Mouse (Mus musculus): Measurements from ENCODE around the gene Acaca. TPM values are rescaled to one million over a fixed set of nuclear protein-coding genes. Genes with fewer than 3 reads are reported as not detected.
A peak's percentile ranks its signal among the peaks of the same experiment; 100 is the strongest.

Acaca gene
- 10 to 100 TPM; 14.3 to 18.9 (median 16.8) TPM for total RNA-seq (2022)

- DNase-seq (ENCODE audit: low spot score) = peak; percentile 40
Measured at GRCm38 (mm10) chr11:84128943-84129798, at the start of gene Acaca, which contains the start of gene Tada2a. Acaca (plus strand) TSS chr11:84129672. Tada2a (minus strand) TSS chr11:84129600.

GRCm38 (mm10) chr11:84079887-84080286 lies 49.6 kb upstream of the Acaca start:
- DNase-seq (ENCODE audit: low spot score) = no peak

GRCm38 (mm10) chr11:84080327-84080726 lies 49.1 kb upstream of the Acaca start:
- no peak for DNase-seq (ENCODE audit: low spot score)

DNA sequence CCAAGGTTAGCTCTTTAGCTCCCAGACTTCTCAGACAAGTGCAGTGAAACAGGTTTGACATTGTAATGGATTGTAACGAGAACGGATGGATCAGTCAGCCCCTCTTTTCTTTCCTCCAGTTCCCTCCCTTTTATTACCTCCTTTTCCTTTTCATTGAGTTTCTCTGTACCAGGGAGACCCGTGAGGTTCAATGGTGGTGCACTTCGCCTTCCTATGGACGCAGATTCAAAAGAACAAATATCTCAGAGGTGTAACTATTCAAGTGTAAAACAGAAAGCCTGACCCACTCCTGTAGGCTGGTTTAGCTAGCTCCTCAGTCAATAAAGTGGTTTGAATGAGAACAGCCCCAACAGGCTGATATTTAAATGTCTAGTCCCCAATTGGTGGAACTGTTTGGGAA lies 47.6 kb upstream of the Acaca start:
- DNase-seq (ENCODE audit: low spot score) = no peak

DNA sequence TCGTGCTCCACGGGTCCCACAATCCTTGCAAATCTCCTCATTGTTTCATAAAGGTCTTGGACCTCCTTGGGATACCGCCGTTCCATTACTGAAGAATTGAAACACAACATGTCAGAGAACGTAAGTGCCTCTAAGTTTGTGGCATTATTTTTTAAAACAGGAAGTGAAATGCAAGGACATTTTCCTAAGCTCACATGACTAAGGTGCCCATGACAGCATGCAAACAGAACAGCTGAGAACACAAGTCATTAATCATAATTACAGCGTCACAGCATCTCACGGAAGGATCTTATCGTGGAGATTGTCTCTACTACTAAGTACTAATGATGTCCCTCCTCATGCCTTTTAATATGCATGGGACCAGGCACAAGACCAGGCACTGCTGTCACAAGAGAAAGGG lies 38.9 kb upstream of the Acaca start:
- no peak for DNase-seq (ENCODE audit: low spot score)

GRCm38 (mm10) chr11:84095084-84095483 lies 34.4 kb upstream of the Acaca start:
- no peak for DNase-seq (ENCODE audit: low spot score)

- DNase-seq (ENCODE audit: low spot score) = no peak
Measured at GRCm38 (mm10) chr11:84097251-84097998, 32.0 kb upstream of the Acaca start.

DNA sequence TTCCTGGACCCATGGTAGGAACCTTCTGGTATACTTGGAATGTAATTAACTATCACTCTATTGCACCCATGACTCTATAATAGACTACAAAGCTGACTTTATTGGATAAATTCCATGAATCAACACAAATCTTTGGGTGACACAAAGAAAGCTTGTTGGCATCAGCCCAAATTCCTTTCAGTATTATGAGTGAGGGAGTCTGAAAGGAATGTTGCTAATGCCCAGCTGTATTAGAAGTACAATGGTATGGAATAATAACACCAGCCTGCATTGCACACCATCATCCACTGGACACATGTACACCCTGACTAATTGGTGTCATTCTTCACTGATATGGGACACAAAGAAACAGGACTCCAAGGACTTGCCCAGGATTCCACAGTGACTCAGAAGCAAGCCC lies 28.3 kb upstream of the Acaca start:
- no peak for DNase-seq (ENCODE audit: low spot score)

GRCm38 (mm10) chr11:84104036-84104435 lies 25.4 kb upstream of the Acaca start:
- no peak for DNase-seq (ENCODE audit: low spot score)

- DNase-seq (ENCODE audit: low spot score) = no peak
Measured at GRCm38 (mm10) chr11:84107137-84107536, 22.3 kb upstream of the Acaca start.

GRCm38 (mm10) chr11:84113623-84114022 lies 15.8 kb upstream of the Acaca start:
- DNase-seq (ENCODE audit: low spot score) = no peak

DNA sequence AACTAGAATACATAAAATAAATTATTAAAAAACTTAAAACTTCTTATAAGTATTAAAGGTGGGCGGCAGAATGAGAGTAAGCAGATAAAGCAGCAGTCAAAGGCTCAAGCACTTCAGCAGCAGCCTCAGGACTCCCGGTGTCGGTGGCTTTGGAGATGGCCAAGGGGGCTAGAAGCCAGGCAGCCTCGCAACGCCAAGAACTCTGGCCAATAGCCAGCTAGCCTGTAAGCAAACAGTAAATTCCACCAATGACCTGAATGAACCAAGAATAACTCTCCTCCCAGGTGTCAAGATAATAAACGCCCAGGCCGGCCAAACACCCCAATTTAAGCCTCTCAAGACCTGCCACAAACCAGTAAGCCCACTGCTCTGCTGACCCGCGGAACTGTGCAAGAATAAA lies 13.8 kb upstream of the Acaca start:
- DNase-seq (ENCODE audit: low spot score) = peak; percentile 38

DNA sequence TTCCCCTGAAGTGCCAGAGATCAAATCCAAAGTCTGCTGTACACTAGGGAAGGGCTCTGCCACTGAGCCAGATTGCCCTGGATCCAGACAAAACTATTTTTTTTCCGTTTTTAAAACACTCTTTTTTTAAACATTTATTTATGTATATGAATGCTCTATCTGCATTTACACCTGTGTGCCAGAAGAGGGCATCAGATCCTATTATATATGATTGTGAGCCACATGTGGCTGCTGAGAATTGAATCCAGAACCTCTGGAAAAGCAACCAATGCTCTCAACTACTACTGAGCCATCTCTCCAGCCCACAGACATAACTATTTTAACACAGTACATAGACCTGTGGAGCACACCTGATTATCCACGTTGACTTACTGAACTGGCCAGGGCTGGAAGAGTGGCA lies 13.3 kb upstream of the Acaca start:
- no peak for DNase-seq (ENCODE audit: low spot score)

DNA sequence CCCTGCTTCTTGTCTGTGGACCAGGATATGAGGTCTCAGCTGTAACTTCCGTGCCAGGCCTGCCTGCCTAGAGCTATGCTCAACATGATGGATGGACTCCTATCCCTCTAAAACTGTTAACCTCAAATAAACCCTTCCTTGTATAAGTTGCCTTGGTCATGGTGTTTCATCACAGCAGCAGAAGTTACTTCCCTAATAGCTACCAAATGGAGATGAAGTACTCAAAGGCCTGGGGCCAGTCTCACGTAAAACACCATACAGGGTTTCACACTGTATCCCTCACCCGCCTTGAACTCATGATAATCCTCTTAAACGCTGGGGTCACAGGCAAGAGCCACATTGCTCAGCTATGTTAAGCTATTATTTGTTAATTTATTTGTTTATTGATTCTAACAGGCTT lies 12.0 kb upstream of the Acaca start:
- DNase-seq (ENCODE audit: low spot score) = no peak

- no peak for DNase-seq (ENCODE audit: low spot score)
Measured at GRCm38 (mm10) chr11:84121051-84121956, 8.2 kb upstream of the Acaca start.

- DNase-seq (ENCODE audit: low spot score) = no peak
Measured at GRCm38 (mm10) chr11:84127977-84128376, 1.5 kb upstream of the Acaca start.

DNA sequence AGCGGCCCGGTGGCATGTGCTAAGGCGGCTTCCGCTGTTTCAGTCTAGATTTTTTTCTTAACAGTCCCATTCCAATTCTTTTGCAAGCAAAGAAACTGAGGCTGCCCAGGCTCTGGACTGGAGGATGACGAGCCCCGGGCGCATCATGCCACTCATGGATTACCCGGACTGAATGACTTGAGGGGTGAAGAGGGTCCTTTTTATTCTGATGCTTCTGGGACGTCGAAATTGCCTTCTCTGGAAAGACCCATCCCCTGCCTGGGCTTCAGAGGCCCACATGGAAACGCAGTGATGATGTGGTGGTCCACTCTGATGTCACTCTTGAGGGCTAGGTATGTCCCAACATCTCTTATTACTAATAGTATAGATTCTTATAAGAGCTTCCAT lies 320 bp downstream of the Acaca start:
- DNase-seq (ENCODE audit: low spot score) = no peak

- no peak for DNase-seq (ENCODE audit: low spot score)
Measured at GRCm38 (mm10) chr11:84134331-84134860, 4.9 kb downstream of the Acaca start.

DNA sequence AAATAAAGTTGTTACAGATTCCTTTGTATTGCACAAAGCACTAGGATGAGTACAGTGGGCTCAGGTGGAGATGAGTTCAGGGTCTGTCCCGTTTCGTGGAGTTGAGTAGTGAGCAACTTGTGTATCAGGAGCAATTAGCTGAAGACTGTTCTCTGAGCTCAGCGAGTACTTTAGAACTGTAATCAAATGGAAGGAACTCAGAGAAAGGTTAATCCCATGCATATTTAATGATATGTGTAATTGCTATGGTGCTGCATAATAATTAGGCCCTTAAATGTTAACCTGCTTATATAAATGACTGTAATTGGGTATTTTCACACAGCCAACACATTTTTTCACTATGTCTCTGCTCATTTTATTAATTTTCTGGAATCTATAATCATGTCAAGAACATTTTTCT lies 7.0 kb downstream of the Acaca start:
- no peak for DNase-seq (ENCODE audit: low spot score)

DNA sequence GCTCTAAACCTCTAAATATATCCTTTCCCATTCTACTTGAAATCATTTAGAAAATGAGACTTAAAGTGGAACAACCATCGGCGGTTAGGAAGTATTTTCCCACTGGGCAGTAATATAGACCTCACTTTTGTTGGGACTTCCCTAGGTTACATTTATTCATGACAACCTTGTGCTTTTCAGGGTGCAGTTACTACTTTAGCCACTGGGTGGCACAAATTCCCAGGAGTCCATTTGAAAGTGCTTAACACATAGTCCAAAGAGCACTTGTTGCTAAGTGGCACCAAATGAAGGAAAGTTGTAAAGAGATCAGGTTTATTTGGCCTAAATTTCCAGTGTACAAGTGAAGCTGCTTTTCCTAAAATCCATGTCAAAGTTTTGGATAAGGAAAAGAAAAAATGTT lies 12.3 kb downstream of the Acaca start:
- DNase-seq (ENCODE audit: low spot score) = peak; percentile 29

DNA sequence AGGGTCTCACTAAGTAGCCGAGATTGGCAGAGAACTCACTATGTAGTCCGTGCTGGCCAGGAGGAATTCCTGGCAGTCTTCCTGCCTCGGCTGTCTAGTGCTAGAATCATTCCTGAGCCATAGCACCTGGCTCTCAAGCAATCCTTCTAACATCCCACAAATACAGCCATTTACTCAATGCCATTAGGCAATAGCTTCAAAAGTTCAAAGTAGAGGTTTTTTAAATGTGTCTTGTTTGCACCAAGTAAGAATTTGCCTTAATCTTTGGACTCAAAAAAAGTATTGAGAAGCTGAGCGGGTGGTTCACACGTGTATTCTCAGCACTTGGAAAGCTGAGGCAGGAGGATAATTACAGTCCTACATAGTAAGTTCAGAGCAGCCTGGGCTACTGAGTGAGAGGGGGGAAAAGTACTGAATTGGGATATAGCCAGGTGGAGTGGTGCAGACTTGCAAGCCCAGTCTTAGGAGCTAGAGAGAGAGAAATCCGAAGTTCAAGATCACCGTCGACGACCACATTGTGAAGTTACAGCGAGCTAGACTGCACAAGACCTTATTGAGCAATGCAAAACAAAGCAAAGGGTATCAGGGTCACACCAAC lies 15.8 kb downstream of the Acaca start:
- no peak for DNase-seq (ENCODE audit: low spot score)
